Comparison of ENCODE assay signal across 8 mouse cellular contexts in the genomic region with DNA sequence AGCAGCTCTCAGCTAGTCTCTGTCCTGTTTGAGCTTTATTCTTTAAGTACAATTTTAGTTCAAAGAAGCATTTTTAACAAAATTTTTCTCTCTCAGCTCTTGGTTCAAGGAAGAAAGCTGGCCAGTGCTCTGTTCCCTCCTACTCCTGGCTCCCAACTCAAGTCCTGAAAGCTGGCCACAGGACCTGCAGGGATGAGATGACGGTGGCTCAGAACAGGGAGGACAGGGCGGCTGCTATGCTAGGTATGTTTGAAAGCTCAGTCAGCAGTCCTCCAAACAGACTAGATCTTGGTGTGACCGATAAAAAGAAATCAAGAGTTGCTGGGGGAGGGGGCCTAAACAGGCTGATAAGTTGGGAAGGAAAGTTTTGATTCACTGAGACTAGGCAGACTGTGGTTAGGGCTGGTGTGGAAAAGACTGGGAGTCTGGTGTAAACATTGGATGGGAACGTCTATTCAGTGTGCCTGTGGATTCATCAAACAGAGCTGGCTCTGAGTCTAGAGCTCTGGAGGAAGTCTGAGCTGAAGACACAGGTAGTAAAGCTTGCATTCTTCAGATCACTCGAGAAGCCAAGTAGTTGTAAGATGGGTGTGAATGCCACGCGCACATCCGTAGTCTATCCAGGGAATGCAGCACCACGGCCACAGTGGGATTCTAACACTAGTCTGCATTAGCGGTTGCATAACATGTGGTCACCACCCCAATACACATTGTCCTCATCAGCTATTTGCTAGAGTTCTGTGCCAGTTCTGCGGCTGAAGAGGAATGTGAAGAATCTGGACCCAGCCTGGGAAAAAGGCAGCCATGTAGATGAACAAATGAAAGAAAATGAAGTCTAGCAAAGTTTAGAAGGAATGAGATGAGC. TPM values are rescaled to one million over a fixed set of nuclear protein-coding genes. Genes with fewer than 3 reads are reported as not detected.
A peak's percentile ranks its signal among the peaks of the same experiment; 100 is the strongest.
DNase-seq lines count a peak whose midpoint lies in the region; ATAC-seq lines count a peak whose summit lies in the region.

No protein-coding gene starts in this region.

- ATAC-seq in inflammation-experienced regulatory T-cells, adult 6 months: no peak

- DNase-seq in ovary, postnatal 14 days (ENCODE audit: low spot score): peak; percentile 8
- no peak for DNase-seq in ovary, adult 18-20 months (ENCODE audit: low spot score)
- peak; percentile 76 to 83 for DNase-seq in heart, adult 9 months (ENCODE audit: low spot score in 2 of 2)
- DNase-seq in lung, adult 18-20 months: peak; percentile 85 to 92
- DNase-seq in urinary bladder, postnatal 4 days (ENCODE audit: low spot score in 2 of 2): peak; percentile 43 to 61
- DNase-seq in neural tube, embryonic 10.5 days (ENCODE audit: extremely low spot score, low spot score): no peak
- no peak for DNase-seq in thymus, postnatal 10 days (ENCODE audit: low spot score in 2 of 2)

RNA-seq across cellular contexts. Expression of a gene that starts 53.3 kb away (rescaled TPM):
- 10 to 100 TPM; 59.8 to 76.9 (median 64.4) TPM for polyA plus RNA-seq in inflammation-experienced regulatory T-cells, adult 6 months (2017; shearing (Covaris generic))

RNA-seq across cellular contexts. Expression of a gene that starts 53.6 kb away (rescaled TPM):
- polyA plus RNA-seq in inflammation-experienced regulatory T-cells, adult 6 months (2017; shearing (Covaris generic)): 1 to 10 TPM in 2 of 3 experiments, under 1 TPM in 1; 0.57 to 5.1 (median 3.2) TPM

Comparison
In these comparisons a context has a peak if more than half of its experiments do, and no peak if none do; other contexts are left out.
1. DNase-seq: peak in ovary, postnatal 14 days (single experiment), heart, adult 9 months (2 of 2), lung, adult 18-20 months (2 of 2) and urinary bladder, postnatal 4 days (2 of 2); none in ovary, adult 18-20 months (single experiment), neural tube, embryonic 10.5 days (single experiment) and thymus, postnatal 10 days (0 of 2).